Mouse (Mus musculus) left cerebral cortex, postnatal 4 days (tissue): ENCODE measurements at regions not wholly inside any gene's neighbourhood (a gene's known extent, or its start where the extent isn't known, plus 50 kb on each side); places are given as distances from the start of the nearest gene placed in this dataset.

Experiments used
- DNase-seq: peaks from one replicate; pipeline ENCODE4 v3.0.0-alpha.2; 2022
- intact Hi-C: fragments of 180-260 bp; cut with DNase I; formaldehyde crosslinking; loops from one replicate; pipeline ENCODE4 v1.15.1; 2025

DNA sequence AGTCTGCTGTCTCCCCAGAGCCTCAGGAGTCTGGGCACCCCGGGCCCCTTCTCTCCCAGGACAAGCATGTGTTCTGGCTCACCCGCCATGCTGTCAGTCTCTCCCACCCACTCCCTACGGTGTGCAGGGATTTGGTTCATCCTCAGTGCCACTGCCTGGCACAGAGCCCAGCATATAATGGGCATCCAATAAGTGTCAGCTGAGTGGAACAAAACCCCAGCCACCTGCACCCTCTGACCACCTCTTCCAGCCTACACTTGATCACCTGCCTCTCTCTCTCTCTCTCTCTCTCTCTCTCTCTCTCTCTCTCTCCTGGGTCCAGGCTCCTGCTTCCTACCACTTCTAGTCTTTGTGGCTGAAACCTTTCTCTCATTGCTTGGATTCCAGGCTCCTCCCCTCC lies 259.9 kb upstream of the Gm4791 start:
- DNase-seq = peak; percentile 68
- intact Hi-C loops = loop anchor here (10.0 kb wide), 3 partner anchors 796 to 1516 kb away; partner anchors contain the start of gene Cadm1

DNA sequence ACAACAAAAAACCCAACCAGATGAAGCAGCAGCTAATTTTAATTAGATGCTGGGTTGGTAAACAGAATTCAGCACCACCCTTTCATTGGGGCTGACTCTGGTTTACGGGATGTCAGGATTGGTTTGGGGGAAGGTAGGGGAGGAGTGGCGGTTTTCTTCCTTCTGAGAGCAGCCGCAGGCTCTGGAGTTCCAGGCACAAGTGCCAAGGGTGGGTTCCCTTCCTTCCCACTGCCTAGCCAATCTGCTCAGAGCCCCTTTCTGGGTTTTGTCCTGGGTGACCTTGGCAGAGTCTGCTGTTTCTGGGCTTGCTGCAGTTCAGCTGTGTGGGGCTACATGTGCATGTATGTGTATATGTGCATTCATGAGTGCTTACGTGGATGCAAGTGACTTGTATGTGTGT lies 260.5 kb upstream of the Gm4791 start:
- no peak for DNase-seq
- intact Hi-C loops = loop anchor here (10.0 kb wide), 3 partner anchors 797 to 1517 kb away; partner anchors contain the start of gene Cadm1

DNA sequence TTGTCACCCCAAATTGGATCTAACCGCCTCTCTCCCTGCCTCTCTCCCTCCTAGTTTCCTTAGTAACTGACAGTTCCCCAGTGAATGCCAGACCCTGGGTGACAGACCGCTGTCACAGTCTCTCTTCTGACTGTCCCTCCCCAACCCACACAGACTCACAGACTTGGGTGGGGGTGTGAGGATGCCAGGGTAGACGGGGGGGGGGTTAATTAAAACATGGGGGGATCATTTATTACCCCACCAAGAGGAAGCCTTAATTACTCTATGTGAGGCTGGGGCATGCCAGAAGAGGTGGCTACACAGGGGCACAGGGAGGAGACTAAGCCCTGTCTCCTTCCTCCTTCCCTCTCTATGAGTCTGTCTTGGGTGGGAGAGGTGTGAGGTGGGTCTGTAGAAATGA lies 261.1 kb upstream of the Gm4791 start:
- no peak for DNase-seq
- intact Hi-C loops = loop anchor here (10.0 kb wide), 3 partner anchors 797 to 1517 kb away; partner anchors contain the start of gene Cadm1

DNA sequence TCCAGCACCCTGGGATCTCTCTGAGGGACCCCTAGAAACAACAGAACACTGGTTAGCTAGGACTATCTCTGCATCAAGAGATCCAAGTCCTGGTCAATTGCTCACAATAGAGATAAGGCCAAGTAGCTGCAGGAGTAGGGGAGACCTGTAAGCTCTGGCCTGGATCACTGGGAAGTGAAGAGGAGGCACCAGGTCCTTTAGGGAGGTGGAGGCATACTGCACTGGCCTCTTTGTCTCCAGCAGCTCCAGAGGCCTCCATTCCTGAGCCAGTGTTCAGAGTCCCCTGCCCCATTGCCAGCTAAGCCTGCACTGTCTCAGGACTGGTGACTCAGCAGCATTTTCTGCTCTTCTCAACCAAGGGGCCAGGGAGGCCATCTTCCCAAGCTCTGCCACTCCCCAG lies 262.3 kb upstream of the Gm4791 start:
- no peak for DNase-seq
- intact Hi-C loops = loop anchor here (10.0 kb wide), 3 partner anchors 799 to 1519 kb away; partner anchors contain the start of gene Cadm1

DNA sequence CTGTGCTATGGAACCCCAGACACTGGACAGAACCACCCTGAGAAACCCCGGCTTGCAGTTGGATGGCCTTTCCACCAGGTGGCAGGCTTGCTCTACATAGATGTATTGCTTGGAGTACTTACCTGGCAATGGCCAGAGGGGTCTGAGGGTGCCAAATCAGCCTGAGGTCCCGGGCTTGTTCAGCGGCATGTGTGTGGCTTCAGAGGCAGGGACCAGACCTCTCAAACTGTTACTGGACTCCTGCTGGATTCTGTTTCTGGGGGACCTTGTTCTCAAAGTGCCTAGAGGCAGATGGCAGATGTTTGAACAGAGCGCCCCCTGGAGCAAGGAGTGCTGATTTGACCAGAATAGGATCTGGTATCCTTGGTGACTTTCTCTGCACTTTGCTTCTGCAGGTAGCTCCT lies 262.9 kb upstream of the Gm4791 start:
- DNase-seq = peak; percentile 89
- intact Hi-C loops = loop anchor here (10.0 kb wide), 3 partner anchors 799 to 1519 kb away; partner anchors contain the start of gene Cadm1

DNA sequence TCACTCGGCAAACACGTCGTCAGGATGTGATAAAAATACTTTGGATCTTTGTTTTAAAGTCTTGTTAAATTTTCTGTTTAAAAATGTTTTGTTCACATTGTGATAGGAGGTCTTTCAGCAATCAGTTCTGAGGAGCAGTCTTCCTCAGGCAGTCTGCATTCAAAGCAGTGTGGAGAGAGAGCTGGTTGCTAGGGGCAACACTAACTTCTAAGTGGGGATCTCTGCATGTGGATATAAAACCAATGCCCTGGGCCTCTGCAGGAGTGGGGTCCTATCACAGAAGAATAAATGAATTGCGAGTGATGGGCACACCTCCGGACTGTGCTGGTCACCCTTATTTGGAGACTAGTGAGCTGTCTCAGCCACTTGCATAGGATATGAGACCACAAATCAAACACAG lies 270.1 kb upstream of the Gm4791 start:
- DNase-seq = no peak

DNA sequence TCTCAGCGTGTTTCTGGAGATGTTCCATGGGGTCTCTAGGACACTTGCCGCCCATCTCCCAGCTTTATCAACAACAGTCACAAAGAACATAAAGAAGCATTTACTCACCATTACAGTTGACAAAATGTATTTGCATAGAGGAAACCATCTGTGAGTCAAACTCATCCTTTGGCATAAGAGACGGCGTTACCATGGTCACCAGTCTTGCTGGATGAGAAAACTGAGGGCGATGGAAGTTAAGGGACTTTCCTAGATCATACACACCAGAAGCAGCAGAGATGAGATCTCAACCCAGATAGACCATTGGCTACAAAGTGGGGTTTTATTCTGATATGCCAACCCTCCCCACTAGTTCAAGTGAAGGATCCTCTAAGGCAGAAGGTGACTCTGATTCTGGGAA lies 274.3 kb upstream of the Gm4791 start:
- no peak for DNase-seq
- intact Hi-C loops = no loop called here

More for the DNA sequence above, 270.1 kb upstream of the Gm4791 start:
- intact Hi-C loops = no loop called here

DNA sequence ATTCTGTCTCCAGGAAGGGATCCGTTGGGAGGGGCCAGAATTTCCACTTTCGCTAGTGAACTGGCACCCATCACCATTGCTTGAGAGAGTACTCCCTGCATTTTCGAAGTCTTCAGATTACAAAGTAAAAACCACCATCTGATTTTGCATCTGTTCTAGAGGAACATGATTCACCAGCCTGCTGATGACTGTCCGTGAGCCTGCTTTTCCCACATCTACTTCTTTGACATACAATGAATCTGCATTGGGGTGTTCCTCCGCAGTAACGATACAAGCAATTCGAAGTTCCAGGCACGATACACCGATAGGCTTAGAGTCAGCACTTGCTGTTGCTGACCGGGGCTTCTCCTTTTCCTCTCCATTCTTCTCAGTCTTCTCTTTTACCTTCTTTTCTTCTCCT lies 285.1 kb upstream of the Gm4791 start:
- intact Hi-C loops = no loop called here
- DNase-seq = no peak

DNA sequence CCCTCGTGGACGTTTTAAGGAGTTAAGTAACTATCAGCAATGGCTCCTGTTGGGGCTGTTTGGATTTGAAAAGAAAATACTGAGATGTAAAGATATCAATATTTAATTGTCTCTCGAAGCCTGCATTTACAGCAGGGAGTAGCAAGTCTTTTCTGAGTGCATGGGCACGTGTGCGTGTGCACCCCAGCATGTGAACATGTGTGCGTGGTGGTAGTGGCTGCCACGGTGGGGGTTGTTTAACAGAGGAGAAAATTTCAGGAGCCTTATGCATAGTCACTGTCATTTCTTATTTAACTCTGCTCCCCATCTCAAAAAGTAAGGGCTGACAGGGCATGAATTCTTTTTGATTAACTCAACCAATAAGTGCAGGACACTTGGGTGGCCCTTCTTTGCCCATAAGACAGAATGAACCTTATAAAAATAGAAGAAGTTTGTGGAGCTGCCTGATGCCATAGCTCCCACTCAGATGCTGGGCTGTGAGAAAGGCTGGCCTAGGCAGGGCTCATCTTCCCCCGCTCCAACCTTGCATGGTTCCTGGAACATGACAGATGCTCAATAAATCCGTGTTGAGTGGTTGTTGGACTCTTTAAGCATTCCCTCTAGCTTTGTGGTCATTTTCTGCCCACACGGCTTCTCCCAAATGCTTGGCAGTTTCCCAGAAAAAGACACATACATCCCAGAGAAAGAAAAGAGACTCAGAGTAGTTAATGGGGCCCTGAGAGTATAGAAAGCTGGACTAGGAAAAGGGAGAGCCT lies 294.2 kb upstream of the Gm4791 start:
- intact Hi-C loops = no loop called here

DNA sequence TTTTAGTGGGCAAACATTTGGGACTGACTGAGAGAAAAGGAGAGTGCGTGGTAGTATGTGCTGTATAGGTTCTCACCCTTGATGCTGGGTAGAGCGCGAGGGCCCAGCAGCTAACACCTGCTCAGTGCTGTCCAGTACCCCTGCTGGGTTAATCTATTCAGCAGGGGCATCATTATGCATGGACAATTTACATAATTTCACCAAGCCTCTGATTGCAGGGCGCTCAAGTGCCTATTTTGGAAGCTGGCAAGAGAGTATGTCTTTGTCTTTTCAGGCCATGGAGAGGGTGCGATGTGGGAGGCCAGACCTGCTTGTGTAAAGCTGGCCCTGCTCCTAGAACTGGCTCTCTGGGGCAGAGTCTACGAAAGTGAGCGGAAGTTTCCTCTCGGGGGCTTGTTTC lies 294.9 kb upstream of the Gm4791 start:
- intact Hi-C loops = no loop called here
- DNase-seq = peak; percentile 23

More for the DNA sequence above, 294.2 kb upstream of the Gm4791 start:
- DNase-seq = no peak

DNA sequence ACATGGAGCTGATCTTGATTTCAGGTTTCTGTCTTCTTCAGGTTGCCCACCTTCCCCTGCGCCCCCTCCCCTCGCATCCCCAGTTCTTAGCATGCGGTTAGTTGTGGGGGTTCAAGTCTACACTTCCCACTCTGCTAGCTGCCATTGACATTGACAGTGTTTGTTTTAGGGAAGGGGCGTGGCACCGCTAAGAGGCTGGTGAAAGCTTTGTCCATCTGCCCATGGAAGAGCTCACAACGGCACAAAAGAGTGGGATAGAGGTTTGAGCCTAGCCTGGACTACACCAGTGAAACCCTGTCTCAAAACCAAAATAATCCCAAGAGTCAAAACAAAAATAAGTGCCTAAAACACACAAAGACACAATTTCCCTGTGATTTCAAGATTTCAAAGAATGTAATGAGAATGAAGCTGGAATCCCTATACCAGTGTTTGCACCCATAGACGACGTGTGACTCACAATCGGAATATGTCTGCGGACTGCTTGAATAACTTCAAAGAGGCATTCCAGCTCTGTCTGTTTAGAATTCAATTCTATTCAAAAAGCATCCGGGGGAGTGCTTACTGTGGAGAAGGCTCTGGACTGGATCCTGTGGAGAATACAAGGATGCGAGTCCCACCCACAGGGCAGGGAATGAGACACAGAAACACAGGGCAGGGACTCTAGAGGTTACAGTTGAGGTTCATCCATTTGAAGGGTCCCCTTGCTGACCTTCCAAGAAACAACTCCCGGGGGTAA lies 295.5 kb upstream of the Gm4791 start:
- intact Hi-C loops = no loop called here
- no peak for DNase-seq

DNA sequence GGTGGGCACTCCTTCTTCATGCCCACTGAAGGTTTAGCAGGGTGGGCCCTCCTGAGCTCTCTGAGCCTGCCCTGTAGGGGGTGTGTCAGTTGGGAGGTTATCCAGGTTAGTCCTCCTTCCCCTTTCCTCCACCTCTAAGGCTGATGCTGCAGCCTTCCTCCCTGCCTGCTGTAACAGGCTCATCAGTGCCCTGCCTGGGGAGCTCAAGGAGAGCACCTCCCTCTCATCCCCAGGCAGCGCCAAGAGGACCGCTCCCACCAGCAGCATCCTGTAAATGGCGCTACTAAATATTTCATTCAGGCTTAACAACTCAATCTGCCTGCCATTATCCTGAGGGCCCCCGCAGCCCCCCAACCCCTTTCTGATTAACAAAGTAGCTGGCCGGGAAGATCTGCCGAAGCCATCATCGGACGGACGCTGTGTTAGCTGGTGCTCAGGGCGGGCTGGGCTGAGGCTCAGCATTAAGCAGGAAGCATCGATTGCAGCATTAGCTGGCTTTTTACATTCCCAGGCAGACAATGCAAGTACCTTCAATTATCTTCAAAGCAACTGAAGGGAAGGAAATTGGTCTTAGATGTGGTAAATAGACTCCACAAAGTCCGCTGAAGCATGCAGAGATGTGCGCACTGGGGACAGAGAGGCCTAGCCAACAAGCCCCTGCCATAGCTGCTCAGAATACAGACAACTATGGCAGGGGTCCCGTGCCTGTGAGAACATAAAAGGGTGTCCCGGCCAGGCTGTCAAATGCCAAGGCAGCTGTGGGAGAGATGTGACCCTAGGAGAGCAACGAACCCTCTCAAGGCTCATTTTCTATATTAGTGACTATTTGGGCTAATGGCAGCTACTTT lies 296.3 kb upstream of the Gm4791 start:
- peak; percentile 30 for DNase-seq
- intact Hi-C loops = no loop called here

DNA sequence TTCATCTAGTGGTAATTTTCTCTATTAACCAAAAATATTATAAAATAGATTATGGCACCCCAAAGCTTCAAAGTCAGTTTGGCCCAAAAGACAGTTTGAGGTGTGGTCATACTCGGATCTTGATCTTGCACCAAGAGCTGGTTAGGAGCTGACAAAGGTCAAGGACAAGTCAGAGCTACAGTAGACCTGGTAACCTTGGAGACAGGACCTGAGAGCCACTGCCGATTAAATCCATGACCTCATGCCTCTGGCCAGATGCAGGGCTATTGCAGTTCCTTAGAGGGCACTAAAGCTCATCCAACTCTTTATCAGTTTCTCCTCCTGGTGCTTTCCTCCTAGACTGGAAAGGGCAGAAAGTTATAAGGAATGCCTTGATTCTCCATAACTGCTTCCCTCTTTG lies 302.4 kb upstream of the Gm4791 start:
- intact Hi-C loops = no loop called here
- no peak for DNase-seq

DNA sequence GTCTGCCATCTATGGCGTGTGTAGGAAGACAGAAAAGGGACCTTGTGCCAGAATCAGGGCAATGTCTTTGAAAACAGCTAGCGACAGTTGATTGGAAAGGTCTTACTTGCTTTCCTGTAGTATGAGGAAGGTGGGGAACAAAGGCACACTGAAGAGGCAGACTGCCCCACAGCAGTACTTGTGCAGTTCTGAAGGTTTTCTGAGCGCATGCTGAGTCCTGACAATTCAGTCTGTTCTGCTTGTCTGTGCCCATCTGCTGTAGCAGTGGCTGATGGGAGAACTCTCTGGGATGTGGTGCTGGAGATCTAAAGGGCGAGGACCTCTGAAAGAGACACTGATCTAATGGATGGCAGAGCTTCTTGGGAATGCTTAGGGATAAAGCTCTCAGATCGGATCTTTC lies 309.2 kb upstream of the Gm4791 start:
- DNase-seq = no peak
- intact Hi-C loops = no loop called here

DNA sequence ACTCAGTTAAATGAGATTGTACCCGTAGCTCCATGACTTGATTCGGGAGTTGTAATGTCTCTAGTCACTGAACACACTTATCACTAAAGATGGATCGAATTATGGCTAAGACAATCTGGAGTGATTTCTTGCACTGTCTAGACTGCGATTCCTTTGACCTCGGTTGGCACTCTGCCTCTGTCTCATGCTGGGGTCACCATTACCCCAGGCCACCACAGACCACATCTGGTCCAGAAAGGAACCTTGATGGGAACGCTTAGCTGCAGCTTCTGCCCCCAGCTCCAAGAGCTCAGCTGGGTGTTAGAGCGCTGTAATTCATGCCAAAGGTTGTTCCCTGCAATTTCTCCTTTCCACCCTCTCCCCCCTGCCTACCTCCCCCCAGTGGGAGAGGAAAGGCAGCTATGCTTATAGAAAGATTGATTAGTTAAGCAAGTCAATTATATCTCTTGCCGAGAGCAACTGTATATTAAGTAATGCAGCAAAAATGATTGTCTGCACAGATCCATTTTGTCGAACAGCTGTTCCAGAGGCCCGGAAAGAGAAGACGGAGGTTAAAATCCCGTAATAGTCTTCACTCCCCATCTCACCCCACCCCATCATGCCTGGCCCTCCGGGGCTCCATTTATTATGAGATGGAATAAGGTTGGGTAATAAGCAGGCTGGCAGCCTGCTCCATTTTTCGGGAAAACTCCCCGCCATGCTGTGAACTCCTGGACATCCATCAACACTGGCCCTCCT lies 314.3 kb upstream of the Gm4791 start:
- intact Hi-C loops = no loop called here

DNA sequence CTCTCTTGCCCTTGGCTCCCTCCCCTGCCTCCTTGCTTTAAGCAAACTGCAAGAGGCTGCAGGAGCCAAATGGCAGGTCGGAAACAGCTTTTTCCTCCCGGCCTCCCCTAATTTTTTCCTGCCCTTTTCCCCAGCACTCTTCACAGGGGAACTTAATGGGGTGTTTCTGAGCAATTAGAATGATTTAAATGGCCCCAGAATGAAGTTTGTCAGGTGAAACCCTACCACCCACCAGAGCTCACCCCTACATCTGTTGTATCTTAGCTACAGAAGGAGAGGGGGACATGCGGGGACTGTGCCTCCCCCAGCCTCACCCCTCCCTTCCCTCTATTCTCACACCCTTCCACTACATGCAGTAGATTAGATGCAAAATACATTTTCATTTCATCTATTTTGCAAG lies 326.5 kb upstream of the Gm4791 start:
- DNase-seq = no peak

More for the DNA sequence above, 314.3 kb upstream of the Gm4791 start:
- no peak for DNase-seq

DNA sequence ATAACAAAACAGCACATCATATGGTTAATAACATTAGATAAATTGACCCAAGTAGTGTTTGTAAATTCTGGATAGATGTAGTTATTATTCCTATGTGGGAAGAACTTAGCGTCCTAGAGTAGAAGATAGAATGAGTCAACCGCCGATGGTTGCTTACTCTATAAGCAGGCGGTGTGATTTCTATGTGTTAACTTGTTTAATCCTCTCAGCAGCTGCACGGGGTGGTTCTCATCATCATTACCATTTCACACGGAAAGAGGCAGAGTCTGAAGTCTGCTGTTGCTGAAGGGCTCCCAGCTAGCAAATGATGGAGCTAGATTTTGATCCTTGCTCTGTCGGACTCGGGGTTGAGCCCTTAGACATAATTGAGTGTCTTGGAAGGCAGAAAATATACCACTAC lies 334.6 kb upstream of the 4931429L15Rik start:
- no peak for DNase-seq
- intact Hi-C loops = no loop called here

More for the DNA sequence above, 326.5 kb upstream of the Gm4791 start:
- intact Hi-C loops = no loop called here

DNA sequence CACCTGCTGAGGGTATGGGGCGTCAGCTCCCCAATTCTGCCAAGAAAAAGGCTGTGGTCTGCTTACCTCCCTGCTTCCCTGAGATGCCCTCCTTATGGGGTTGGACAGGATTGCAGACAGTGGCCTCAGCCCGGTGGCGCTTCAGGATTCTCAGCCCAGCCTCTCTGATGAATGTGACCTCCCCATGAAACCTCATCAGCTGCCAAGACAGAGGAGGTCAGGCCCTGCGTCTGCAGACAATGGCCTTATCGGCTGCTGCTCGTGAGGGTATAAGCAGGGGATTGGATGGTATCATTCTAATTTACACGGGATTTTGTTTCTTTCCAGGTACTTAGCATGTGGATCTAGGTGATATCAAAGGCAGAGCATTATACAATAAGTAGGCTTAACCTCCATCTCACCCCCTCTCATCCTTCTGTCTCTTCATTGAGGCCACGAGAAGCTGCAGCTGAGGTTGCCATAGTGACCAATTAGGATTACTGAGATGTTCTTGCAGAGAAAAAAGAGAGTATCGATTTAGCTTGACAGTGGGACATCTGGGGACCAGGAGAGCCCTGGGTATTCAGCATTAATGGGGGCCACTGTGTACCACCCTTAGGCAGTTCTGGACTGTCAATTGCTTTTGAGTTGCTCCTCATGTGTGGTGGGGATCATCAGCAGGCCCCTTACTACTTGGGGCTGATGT lies 327.6 kb upstream of the 4931429L15Rik start:
- DNase-seq = no peak
- intact Hi-C loops = no loop called here

DNA sequence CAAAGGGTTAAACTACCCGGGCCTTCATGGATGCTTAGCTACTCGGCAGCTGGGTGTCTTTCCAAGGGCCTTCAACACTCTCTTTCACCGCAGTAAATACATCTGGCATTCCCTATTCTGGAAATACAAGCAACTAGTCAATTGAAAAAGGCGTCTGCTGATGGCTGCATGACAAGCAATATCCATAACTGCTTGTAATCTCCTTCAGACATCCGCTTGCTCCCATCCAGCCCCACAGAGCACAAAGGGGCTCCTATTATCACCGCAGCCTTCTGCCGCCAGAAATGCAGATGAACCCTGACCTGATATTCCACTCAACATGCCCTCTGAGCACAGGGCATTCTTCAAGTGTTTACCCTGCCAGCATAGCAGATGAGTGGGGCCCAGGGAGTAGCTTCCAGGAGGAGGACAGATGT lies 325.7 kb upstream of the 4931429L15Rik start:
- intact Hi-C loops = no loop called here
- no peak for DNase-seq

DNA sequence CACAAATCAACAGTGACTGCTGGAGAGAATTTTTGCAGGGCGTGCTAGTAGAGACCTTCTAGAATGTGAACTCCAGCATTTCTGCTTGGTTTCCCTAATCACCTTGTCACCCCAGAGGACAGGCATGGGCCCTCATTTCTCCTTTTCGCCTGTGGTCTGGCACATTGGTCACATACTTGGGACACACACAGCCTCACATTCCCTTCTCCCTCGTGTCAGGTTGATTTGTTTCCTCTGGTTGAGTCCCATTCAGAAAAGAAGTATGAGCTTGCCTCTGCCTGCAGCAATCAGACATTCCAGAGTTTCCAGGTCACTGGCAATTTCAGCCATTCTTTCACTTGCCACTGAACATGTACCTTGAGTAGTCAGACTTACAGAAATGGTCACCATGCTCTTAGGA lies 323.8 kb upstream of the 4931429L15Rik start:
- no peak for DNase-seq
- intact Hi-C loops = no loop called here
